1 mouse cellular context compared by ENCODE assay signal in the genomic region with DNA sequence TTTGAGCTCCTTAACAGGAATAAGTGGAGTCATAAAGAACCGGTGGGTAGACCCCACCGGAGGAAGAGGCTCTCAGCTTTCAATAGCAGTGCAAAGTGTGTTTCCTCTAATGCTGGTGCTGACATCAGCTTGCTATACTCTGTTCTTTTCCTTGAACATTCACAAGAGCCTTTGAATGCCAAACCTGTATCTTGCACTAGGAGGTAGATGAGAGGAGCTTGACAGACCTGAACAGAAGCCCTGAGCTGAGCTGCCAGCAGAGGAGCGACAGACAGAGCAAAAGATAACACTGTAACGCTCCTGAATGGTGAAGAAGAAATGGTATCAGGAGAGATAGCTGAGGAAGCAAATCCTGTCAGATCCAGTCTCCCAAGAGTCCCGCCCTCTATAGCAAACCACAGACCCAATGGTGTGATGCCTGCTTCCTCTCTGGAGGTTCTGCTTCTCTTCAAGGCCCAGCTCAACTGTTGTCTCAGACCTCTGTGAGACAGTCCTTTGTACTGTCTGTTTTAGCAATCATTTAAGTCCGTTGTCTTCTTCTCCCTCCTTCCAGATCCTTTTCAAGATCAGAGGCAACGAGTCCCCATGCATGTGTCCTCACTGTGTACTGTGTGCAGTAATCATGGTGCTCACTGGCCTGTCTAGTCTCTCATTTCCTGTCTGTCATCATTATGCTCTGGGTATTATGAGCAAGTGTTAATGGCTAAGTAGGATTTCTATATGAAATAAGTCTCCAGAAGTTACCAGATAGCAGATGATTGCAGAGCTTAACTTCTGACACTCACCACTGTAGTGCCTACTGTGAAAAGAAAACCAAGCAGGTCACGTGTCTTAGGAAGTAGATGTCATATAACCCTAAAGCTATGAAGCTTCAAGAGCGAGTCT.
A peak's percentile ranks its signal among the peaks of the same experiment; 100 is the strongest.
TF ChIP-seq lines count a peak whose summit lies in the region.

No protein-coding gene starts in this region.

TF ChIP-seq in MEL, 35 proteins besides CTCF, POLR2A, EP300 and RAD21 (continued from another document):
- no peak; the same call in 1 of the 2 replicates for TF ChIP-seq SIN3A (IDR thresholded peaks at IDR 0.05; ENCODE audit: low read length)
- TF ChIP-seq MEF2A (IDR thresholded peaks at IDR 0.05; ENCODE audit: extremely low read depth, insufficient replicate concordance, low read depth, low read length, poor library complexity, severe bottlenecking), result no peak
- no peak for TF ChIP-seq ELF1 (IDR thresholded peaks at IDR 0.05; ENCODE audit: low read depth, low read length)
- no peak for TF ChIP-seq MAZ (IDR thresholded peaks at IDR 0.05; ENCODE audit: low read depth, low read length)
- no peak for TF ChIP-seq ZNF384 (IDR thresholded peaks at IDR 0.05; ENCODE audit: low read depth, low read length)
- TF ChIP-seq BHLHE40 (IDR thresholded peaks at IDR 0.05; ENCODE audit: borderline replicate concordance, low read depth, low read length), result no peak
- no peak for TF ChIP-seq JUND (IDR thresholded peaks at IDR 0.05; ENCODE audit: low read depth, low read length)
- peak; percentile 5; the same call in 1 of the 2 replicates for TF ChIP-seq TCF12 (IDR thresholded peaks at IDR 0.05; ENCODE audit: low read depth, low read length)
- no peak for TF ChIP-seq MXI1 (IDR thresholded peaks at IDR 0.05; ENCODE audit: low read depth, low read length)
- no peak for TF ChIP-seq ZKSCAN1 (IDR thresholded peaks at IDR 0.05; ENCODE audit: low read depth, low read length)
- TF ChIP-seq MYC (IDR thresholded peaks at IDR 0.05; ENCODE audit: low read depth, low read length), result no peak
- TF ChIP-seq UBTF (IDR thresholded peaks at IDR 0.05; ENCODE audit: borderline replicate concordance, insufficient read depth, low read depth, low read length), result no peak
- no peak for TF ChIP-seq TBP (IDR thresholded peaks at IDR 0.05; ENCODE audit: low read depth, low read length)
- TF ChIP-seq NELFE (IDR thresholded peaks at IDR 0.05; ENCODE audit: low read depth, low read length), result no peak
- no peak for TF ChIP-seq POLR2AphosphoS5 (IDR thresholded peaks at IDR 0.05; ENCODE audit: borderline replicate concordance, low read depth, low read length)
- TF ChIP-seq CHD2 (IDR thresholded peaks at IDR 0.05; ENCODE audit: low read length), result no peak
